Mouse (Mus musculus) urinary bladder, postnatal 14 days (tissue): ENCODE data around the gene Stxbp6.
"Not testable (repeated sequence)": the region's sequence is repeated elsewhere in the genome, so short reads cannot be mapped to it uniquely, and the experiment has no call there.

Experiments
- DNase-seq: peaks from one replicate; pipeline ENCODE4 v3.0.0; 2021; ENCODE audit warnings: low spot score

Gene Stxbp6

DNA sequence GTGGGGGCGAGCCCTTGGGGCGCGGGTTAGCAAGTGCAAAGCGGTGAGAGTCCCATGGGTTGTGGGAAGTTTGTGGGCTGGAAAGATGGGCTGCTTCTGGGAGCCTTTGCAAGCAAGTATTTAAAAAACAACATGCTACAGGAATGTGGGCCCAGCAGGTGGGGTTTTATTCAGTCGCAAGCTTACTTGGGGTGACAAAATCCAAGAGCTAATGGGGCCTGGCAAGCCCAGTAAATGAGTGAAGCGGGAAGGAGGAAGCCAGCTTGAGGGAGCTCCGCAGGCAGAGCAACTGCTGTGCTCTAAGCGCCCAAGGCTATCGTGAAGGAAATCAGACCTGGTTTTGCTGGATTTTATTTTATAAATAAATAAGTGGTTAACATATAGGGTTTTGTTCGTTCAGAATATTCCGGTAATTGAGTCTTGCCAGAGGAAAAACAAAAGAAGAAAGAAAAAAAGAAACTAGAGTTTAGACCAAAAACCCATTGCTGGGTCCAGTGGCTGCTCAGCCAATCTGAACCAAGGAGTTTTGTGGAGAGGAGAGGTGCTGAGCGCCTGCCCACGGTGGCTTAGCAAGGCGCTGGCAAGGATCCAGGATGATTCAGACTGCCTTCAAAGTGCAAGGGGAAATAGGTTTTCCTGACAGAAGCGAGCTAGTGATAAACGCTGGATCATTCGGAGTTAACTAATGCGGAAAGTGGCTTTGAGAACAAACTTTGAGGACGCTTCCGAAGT is at the start of gene Stxbp6:
Stxbp6 (minus strand) TSS at position 99 of the 732 bp plus-strand sequence.
- peak; percentile 90 for DNase-seq

DNA sequence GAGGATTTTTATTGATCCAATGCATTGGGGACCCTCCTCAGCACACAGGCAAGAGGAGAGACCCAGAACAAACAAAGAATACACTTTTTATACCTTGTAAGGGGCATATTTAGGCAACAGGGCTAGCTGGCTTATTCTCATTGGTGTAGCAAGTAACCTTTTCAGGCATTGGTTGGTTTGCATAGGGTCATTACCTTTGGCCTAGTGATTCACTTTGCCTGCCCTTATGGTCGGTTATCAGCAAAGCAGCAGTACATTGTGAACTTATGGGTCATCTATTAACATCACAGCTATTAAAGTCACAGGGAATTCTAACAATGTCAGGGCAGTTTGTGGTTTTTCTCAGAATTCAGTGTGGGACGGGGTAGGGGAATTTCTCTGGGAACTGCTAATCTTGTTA is 28.4 kb upstream of the Stxbp6 start:
- DNase-seq = not testable (repeated sequence)

- no peak for DNase-seq
Observed at GRCm38 (mm10) chr12:45093732-45094131, 19.2 kb upstream of the Stxbp6 start.

DNA sequence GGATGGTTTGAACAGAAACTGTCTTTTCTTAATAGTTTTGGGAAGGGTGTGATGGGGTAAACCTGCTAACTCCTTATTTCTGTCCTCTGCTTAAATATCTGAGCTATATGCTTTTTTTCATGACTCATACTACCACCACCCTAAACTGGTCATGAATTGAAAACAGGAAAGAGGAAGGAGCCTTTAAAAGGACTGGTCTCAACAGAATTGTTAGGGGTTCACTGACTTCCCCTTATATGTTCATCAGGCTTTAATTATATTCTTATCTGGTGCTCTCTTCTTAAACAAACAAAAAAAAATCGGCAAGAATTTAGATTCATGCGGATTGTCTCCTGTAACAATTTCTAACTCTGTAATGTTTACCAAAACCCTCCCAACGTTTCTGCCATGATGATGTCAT is 17.9 kb upstream of the Stxbp6 start:
- DNase-seq = no peak

DNA sequence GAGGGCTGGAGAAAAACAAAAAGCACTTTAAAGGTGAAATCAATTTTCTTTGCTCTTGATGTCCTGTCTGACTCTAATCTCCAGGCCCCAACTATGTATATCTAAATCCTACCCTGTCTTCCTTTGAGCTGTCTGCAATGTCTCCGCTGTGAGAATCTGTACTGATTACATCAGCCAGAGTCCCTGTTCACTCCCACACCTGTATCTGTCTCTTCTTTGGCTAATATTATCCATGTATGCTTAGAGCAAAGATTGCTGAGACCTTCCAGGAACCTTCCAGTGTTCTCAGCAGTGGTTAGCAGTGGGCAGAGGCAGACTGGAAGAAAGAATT is 8.6 kb upstream of the Stxbp6 start:
- no peak for DNase-seq

DNA sequence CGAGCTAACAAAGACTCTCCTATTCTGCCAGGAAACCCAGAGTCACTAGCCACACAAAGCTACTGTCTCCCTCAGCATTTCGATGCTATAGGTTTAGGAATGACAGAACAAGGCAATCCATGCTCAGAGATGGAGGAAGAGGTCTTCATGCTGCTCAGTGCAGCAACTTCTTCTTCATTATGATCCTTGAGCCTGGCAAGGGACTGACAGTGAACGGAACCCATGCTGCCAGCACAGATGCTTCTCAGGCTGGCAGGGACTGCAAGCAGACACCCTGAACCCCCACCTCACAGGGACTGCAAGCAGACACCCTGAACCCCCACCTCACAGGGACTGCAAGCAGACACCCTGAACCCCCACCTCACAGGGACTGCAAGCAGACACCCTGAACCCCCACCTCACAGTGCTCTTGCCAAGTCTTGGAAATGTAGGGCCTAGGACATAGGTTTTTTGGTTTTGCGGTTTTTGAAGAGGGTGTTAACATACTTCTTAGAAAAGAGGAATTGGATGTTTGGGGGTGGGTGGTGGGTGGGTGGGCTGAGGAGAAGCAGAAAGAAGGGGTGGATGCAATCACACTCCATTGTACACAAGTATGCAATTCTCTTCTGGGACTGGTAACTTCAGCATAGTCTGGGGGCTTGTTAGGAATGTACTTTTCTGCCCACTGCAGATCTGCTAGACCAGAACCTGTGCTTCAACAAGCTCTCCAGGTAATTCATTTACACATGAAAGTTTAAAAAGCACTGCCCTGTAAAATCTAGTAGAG is 8.1 kb upstream of the Stxbp6 start:
- DNase-seq = no peak

DNA sequence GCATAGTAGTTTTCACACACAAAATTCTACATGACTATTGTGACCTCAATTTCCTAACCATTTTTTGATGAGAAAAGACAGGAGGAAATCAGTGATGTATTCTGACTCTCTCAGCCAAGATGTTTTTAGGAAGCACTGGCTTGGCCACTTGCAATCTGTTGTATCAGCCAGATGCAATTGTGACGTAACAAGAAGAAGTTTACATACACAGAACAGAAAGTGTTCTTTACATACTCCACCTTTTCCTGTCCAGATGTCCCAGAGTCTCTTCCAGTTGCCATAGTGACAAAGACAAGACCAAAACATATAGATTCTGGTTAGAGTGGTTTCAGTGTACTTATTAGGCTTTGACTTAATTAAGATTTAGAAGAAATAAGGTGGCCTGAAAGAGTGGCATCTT is 7.1 kb upstream of the Stxbp6 start:
- no peak for DNase-seq

DNA sequence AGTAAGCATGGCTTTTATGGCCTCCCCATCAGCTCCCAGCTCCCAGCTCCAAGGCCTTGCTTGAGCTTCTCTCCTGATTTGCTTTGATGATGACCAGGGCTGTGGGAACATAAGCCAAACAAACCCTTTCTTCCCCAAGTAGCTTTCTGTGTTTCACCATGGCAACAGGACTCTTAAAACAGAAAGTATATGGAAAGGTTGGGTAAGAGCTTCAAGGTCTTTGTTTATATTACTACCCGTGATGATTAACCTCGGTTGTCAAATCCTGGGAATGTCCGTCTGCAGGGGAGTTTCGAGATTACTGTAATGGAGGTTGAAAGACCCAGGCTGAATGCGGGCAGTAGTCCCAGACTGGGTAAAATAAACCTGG is 6.2 kb upstream of the Stxbp6 start:
- DNase-seq = no peak

DNA sequence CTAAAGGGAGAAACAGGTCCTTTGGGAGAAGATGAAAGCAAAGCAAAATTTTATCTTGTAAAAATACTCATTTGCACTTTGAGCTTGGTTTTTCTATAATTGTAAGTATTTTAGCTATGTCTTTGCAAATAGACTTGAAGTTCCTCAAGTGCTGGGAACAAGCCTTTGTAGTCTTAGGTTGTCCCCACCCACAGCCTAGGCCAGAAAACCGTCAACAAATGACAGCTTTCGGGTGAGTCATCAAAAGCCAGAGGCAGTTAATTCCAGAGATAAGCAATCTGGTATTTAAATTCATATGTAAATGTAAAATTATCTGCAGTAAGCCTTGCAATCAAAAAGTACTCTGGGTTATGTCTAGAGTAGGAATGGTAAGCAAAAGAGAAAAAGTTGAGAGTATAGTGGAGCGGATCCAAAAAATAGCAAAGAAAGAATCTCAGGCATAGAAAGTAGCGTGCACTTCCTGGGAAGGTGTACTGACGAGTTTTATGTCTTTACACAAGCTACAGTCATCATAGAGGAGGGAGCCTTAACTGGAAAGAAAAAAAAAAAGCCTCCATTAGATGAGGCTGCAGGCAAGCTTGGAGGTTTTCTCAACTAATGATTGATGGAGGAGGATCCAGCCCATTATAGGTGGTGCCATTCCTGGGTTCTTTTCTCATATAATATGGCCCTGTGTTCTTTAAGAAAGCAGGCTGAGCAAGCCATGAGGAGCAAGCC is 5.7 kb upstream of the Stxbp6 start:
- no peak for DNase-seq

DNA sequence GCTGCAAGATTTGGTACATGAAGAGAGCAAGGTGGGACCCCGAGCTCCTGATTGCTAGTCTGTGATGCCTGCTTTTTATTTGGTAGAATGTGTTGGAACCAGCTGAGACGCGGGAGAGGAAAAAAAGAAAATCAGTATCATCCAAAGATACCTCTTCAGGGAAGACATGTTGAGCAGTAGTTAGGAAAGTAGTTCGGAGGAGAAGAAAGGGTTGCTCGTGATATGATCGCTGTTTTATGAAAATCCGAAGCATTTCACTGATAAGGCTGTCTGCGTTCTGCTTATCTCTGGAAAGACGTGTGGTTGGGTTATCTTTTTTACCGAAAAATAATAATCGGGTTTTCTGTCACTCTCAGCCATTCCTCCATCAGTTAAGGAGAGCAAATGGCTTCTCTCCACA is 1.1 kb upstream of the Stxbp6 start:
- no peak for DNase-seq

GRCm38 (mm10) chr12:45074042-45074601 is 387 bp downstream of the Stxbp6 start:
- peak; percentile 74 for DNase-seq

DNA sequence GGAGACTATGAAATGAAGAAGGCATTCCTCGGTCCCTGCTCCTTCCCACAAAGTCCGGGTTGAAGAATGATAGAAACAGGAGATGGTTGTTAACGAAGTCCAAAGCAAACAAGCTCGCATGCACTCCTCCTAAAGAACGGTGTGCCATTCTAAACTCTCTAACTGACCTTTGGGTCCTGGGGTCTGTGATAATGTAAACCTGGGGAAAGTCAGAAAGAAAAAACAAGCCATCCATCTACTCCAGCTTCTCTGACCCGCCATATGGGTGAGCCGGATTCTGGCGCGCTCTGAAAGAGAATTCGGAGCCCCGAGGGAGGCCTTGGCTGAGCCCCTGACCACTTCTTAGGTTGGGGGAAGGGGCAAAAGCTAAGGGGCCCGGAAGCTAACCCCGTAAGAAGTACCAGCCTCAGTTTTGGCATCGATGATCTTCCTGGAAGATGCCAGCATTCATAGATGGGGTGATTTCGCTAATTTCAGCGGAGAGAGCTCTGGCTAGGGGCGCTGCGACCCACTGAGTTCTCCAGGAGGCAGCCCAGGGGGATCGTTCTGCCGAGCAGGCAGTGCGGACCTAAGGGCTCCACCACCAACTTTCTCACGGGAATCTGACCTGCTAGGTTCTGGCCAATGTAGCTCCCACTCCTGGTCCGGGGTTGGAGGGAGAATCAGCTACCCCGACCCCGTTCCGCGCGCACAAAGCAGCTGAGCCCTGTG is 1.0 kb downstream of the Stxbp6 start:
- DNase-seq = no peak

GRCm38 (mm10) chr12:45072185-45072584 is 2.3 kb downstream of the Stxbp6 start:
- no peak for DNase-seq

DNA sequence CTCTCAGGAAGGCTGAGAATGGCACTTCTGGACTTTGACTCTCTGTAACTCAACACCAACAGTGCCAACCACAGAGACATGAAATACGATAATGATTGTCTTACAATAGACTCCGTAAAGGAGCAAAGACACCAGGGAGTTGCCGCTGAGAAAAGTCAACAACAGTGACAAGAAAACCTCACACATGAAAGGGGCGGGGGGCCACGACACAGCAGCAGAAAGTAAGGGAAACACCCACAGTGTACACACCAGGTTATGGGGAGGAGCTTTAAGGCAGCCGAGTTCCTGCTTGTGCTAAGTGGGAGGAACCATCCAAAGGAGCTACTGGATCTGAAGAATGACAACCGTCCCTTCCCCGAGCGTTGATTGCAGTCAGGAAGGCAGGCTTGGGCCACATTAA is 4.3 kb downstream of the Stxbp6 start:
- peak; percentile 13 for DNase-seq

DNA sequence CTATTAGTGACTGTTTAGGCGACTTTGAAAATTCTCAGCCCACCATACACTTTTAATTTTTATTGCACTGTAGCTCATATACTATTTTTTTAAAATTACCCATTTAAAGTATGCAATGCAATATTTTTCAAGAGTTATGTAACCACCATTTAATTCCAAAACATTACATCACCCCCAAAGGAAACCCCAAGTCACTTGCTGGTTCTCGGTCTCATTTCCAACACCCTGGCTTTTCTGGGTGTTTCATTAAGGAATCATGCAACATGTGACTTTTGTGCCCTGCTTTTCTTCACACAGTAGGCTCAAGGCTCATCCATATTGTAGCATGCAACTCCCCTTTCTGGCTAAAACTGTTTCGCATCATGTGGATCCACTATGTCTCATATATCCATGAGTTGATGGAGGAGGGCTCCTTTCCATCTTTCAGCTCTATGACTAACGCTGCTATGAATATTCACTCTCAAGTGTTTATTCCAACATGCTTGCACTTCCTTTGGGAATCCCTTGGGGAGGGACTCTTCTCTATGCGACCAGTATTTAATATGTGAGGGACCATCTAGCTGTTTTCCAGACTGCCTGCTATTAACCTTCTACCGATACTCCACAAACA is 6.3 kb downstream of the Stxbp6 start:
- DNase-seq = no peak

DNA sequence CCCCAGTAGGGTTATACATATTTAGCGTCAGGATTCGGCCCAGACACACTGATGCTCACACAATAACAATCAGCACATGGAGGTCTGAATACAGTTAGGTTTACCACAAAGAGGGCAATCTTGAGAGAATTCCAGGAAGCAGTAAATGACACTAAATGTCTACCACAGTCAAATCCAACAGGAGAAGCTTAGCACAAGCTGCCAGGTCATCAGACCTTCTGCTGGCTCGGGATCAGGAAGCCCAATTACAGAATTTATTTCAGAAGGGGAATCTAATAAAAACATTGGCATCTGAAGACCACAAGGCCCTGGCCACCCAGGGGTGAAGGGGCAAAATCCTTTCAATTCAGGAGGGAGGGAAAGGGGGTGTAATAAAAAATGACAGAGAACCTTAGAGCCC is 6.8 kb downstream of the Stxbp6 start:
- no peak for DNase-seq

DNA sequence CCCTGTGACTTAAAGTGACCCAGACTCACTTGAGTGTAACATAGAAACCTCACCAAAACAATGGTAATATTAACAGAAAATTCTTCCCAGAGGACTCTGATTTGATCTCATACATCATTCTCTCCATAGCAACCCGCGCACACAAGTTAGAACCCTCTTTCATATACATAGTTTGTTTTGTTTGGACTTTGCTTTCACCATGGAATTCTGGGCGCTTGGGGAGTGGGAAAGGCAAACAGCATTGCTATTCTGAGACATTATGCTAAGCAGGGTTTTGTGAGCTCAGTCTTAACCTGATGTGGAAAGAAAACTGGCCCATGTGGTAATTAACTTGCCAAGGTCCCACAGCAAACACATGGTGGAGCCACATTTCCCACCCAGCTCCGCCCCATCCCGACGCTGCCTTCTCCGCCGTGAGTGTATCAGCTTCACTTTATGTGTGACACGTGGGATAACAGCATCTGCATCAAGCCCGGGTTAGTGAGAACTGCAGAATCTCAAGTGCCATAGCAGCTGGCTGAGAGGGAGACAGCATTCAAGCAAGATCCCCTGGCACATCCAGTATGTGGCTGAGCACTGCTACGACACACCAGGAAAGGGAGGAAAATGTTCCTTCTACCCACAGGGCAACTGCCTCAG is 7.3 kb downstream of the Stxbp6 start:
- DNase-seq = no peak

GRCm38 (mm10) chr12:45063606-45064005 is 10.9 kb downstream of the Stxbp6 start:
- peak; percentile 52 for DNase-seq

- DNase-seq = no peak
Observed at GRCm38 (mm10) chr12:45061336-45061735, 13.2 kb downstream of the Stxbp6 start.

DNA sequence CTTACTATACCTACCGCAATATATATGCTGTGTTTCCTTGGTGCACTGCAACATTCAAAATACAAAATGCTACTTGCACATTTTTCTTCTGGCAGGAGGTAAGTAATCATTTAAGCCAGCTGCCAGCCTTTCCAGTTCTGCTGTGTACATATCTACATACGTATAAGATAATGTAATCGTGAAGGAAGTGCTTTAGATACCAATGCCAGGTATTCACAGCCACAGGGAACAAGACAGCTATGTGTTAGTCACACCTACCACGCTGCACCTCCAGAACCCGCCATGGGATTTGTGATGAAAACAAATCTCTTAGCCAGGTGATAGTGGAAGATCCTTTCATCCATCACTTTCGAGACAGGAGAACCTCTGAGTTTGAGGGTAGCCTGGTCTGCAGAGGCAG is 13.7 kb downstream of the Stxbp6 start:
- no peak for DNase-seq

DNA sequence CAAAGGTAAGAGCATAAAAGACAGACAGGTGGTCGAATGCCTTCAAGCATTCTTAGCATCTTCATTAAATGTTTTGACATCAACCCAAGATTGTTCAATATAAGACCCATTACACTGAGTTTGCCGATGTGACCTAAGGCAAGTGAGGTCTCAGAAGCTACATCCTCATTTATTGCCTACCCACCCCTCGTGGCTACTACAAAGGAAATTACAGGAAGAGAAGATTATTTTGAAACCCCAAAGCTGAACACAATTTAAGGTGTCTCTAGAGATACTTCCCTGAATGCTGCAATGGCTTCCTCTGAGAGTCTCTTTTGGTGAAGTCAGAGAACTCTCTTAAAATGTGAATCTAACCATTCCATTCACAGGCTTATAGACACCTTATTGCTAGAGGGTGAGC is 16.5 kb downstream of the Stxbp6 start:
- DNase-seq = no peak
